Mouse (Mus musculus): ENCODE results near the gene Casq1. TPM values are rescaled to one million over a fixed set of nuclear protein-coding genes. Genes with fewer than 3 reads are reported as not detected.
"Not testable (repeated sequence)": the region's sequence is repeated elsewhere in the genome, so short reads cannot be mapped to it uniquely, and the experiment has no call there.

The Casq1 gene
- polyA plus RNA-seq (2015; fragmentation: Nextera tagmentation; extraction: Ambion mirVana): 18.9 and 24.6 TPM in 2 replicates

- no peak within 1 kb of the TSS for H3K4me3 ChIP-seq (replicated peaks)
- no peaks in the 10 kb centered on the region for H3K36me3 ChIP-seq
- no peaks in the 10 kb centered on the region for H3K27me3 ChIP-seq
- no peak within 1 kb of the TSS for H3K4me2 ChIP-seq (replicated peaks)
- H3K4me1 ChIP-seq: peaks cover 44% of the 10 kb centered on the region
- H3K9ac ChIP-seq: no peak within 1 kb of the TSS
- WGBS: 74% methylated on average over 19 of the region's 19 CpGs
- no peaks in the 10 kb centered on the region for H3K9me3 ChIP-seq (replicated peaks)
- H3K27ac ChIP-seq (replicated peaks): peak within 1 kb of the TSS; percentile 83
- no peak for ATAC-seq (ENCODE audit: insufficient number of reproducible peaks, low FRiP score, low TSS enrichment, low read depth)
Measured at GRCm38 (mm10) chr1:172219451-172220406, at the start of gene Casq1. TSS of gene Casq1 (minus strand) at chr1:172219868.

DNA sequence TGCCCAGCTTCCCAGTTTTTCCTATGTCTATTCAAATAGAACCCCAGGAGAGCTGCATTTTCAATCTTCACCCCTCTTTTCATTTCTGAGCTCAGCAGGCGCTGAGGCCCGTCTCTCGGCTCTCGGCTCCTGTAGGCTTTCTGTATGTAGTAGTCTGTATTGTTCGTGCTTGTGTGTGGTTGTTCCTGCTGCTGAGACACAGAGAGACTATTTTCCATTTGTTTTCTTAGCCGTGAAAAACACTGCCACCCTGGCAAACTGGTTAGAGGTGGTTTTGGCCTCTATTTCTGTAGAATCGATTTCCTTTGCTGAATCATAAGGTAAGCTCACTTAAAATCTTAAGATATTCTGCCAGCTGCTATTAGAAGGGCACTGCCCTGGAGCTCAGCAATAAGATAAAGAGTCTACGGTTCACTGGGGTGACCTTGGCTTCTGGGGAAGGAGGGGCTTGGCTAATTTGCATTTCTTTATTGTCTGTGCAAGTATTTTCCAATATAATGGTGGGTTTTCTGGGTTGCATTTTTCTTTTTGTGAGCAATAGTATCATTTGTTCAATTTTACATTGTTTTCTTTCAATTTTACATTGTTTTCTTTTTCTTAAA lies 41.9 kb upstream of the Casq1 start, which contains the start of gene Igsf8:
TSS of gene Igsf8 (plus strand) at position 165 of the 602 bp plus-strand sequence.
- H3K9ac ChIP-seq: no peak within 1 kb of the TSS
- H3K9me3 ChIP-seq (replicated peaks): no peaks in the 10 kb centered on the region
- no peak within 1 kb of the TSS for H3K4me2 ChIP-seq (replicated peaks)
- no peaks in the 10 kb centered on the region for H3K4me1 ChIP-seq
- no peak within 1 kb of the TSS for H3K27ac ChIP-seq (replicated peaks)
- 59% methylated on average over 8 of the region's 8 CpGs for WGBS
- H3K27me3 ChIP-seq: no peaks in the 10 kb centered on the region
- no peaks in the 10 kb centered on the region for H3K36me3 ChIP-seq
- no peak for ATAC-seq (ENCODE audit: insufficient number of reproducible peaks, low FRiP score, low TSS enrichment, low read depth)
- no peak within 1 kb of the TSS for H3K4me3 ChIP-seq (replicated peaks)

GRCm38 (mm10) chr1:172258314-172258713 lies 38.6 kb upstream of the Casq1 start, which contains the start of gene Atp1a4:
TSS of gene Atp1a4 (minus strand) at chr1:172258414.
- H3K9me3 ChIP-seq (replicated peaks): no peaks in the 10 kb centered on the region
- 86% methylated on average over 6 of the region's 6 CpGs for WGBS
- H3K4me1 ChIP-seq: no peaks in the 10 kb centered on the region
- H3K4me2 ChIP-seq (replicated peaks): no peak within 1 kb of the TSS
- H3K27ac ChIP-seq (replicated peaks): no peak within 1 kb of the TSS
- H3K36me3 ChIP-seq: no peaks in the 10 kb centered on the region
- H3K4me3 ChIP-seq (replicated peaks): no peak within 1 kb of the TSS
- H3K27me3 ChIP-seq: no peaks in the 10 kb centered on the region
- ATAC-seq (ENCODE audit: insufficient number of reproducible peaks, low FRiP score, low TSS enrichment, low read depth): no peak
- no peak within 1 kb of the TSS for H3K9ac ChIP-seq

DNA sequence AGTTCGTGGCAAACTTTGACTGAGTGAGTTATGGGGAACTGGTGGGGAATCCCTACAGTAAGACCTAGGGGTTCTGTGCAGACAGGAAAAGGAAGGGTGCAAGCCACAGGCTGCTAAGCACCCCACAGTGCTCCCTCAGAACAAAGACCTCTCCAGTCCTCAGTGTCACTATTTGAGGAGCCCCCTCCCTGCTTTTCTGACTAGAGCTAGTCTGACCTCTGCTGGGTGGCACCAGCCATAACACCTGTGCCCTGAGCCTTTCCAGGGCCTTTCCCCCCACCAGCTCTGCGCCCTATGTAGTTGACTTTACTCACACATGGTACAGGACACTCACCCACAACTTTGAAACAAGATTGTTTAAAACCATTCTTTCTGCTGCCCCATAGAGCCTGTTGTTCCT lies 28.0 kb upstream of the Casq1 start:
- Histone ChIP-seq H3K4me2 (replicated peaks) (no peak overlapping the region), H3K9ac (no peak overlapping the region), H3K9me3 (replicated peaks) (no peaks in the 10 kb centered on the region), H3K27ac (replicated peaks) (no peak overlapping the region), H3K27me3 (peaks cover 7% of the 10 kb centered on the region; the same call in 1 of the 2 replicates), H3K4me3 (replicated peaks) (no peak overlapping the region), H3K4me1 (0 out of 2 replicates have a peak, but pooled peaks cover 3% of the 10 kb centered on the region), H3K36me3 (no peaks in the 10 kb centered on the region)
- ATAC-seq (ENCODE audit: insufficient number of reproducible peaks, low FRiP score, low TSS enrichment, low read depth): no peak
- 44% methylated on average over 2 of the region's 2 CpGs for WGBS

GRCm38 (mm10) chr1:172247216-172247615 lies 27.5 kb upstream of the Casq1 start:
- Histone ChIP-seq H3K9me3 (replicated peaks) (no peaks in the 10 kb centered on the region), H3K4me3 (replicated peaks) (no peak overlapping the region), H3K9ac (no peak overlapping the region), H3K4me1 (0 out of 2 replicates have a peak, but pooled peaks cover 3% of the 10 kb centered on the region), H3K4me2 (replicated peaks) (no peak overlapping the region), H3K27me3 (peaks cover 7% of the 10 kb centered on the region; the same call in 1 of the 2 replicates), H3K27ac (replicated peaks) (no peak overlapping the region), H3K36me3 (no peaks in the 10 kb centered on the region)
- no peak for ATAC-seq (ENCODE audit: insufficient number of reproducible peaks, low FRiP score, low TSS enrichment, low read depth)
- WGBS: 68% methylated on average over 4 of the region's 4 CpGs

GRCm38 (mm10) chr1:172244645-172245044 lies 25.0 kb upstream of the Casq1 start:
- H3K4me3 ChIP-seq (replicated peaks); H3K27ac ChIP-seq (replicated peaks); H3K4me1 ChIP-seq; ATAC-seq (ENCODE audit: insufficient number of reproducible peaks, low FRiP score, low TSS enrichment, low read depth); H3K36me3 ChIP-seq; H3K9ac ChIP-seq; H3K27me3 ChIP-seq; H3K4me2 ChIP-seq (replicated peaks); H3K9me3 ChIP-seq (replicated peaks): not testable (repeated sequence)
- 46% methylated on average over 23 of the region's 23 CpGs for WGBS

- H3K27ac ChIP-seq (replicated peaks): no peak overlapping the region
- 25% methylated on average over 16 of the region's 16 CpGs for WGBS
- H3K4me1 ChIP-seq: 0 out of 2 replicates have a peak, but pooled peaks cover 3% of the 10 kb centered on the region
- H3K36me3 ChIP-seq: no peaks in the 10 kb centered on the region
- no peak overlapping the region for H3K9ac ChIP-seq
- ATAC-seq (ENCODE audit: insufficient number of reproducible peaks, low FRiP score, low TSS enrichment, low read depth): no peak
- no peak overlapping the region for H3K4me3 ChIP-seq (replicated peaks)
- H3K4me2 ChIP-seq (replicated peaks): no peak overlapping the region
- H3K27me3 ChIP-seq: peaks cover 7% of the 10 kb centered on the region; the same call in 1 of the 2 replicates
- H3K9me3 ChIP-seq (replicated peaks): no peaks in the 10 kb centered on the region
Measured at GRCm38 (mm10) chr1:172243547-172244205, 24.0 kb upstream of the Casq1 start.

DNA sequence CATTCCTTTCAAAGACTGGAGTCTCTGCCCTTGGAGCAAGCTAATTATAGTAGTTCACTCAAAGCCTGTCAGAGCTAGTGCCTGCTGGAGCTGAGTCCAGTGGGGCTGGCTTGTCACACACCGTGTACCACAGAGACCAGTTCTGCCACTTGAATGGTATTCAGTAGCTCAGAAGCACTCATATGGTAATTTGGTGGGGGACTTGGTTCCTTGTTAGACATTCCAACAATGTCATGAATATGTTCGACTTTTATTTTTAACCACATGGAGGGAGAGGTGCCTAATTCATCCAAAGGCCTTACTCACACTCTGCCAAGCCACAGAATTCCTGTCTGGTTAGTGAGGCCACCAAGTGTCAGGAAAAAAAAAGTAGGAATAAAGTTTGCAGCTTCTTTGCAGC lies 22.7 kb upstream of the Casq1 start:
- 25% methylated on average over 2 of the region's 2 CpGs for WGBS

DNA sequence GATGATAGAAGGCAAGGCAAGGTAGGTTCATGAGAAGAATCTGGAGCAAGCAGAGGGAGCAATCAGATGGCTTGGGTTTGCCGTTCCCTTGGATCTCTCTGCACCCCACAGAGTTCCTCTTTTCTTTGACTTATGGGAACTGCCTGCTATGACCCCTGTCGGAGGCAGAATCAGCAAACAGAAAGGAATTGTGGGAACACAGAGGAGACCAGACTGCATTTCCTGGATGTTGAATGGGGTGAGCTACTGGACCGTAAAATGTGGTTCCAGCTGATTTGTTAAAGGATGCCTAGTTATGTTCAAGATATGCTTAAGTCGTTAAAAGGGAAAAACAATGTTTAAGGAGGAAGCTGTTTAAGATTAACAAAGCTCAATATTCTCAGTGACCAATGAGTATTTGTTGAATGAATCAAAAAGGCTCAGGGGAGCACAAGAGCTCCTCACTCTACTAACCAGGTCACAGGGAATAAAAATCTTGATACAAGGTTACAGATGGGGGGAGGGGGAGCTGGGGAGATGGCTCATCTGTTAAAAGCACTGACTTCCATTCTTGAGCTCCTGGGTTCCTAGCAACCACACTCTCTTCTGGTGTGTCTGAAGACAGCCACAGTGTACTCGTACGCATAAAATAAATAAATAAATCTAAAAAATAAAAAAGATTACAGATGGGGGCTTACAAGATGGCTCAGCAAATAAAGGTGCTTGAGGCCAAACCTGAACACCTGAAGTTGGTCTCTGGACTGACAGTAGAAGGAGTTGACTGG lies 21.5 kb upstream of the Casq1 start:
- ATAC-seq (ENCODE audit: insufficient number of reproducible peaks, low FRiP score, low TSS enrichment, low read depth): no peak
- Histone ChIP-seq H3K36me3 (no peaks in the 10 kb centered on the region), H3K9me3 (replicated peaks) (no peaks in the 10 kb centered on the region), H3K27ac (replicated peaks) (no peak overlapping the region), H3K27me3 (peaks cover 7% of the 10 kb centered on the region; the same call in 1 of the 2 replicates), H3K4me2 (replicated peaks) (no peak overlapping the region), H3K4me3 (replicated peaks) (no peak overlapping the region), H3K4me1 (0 out of 2 replicates have a peak, but pooled peaks cover 3% of the 10 kb centered on the region), H3K9ac (no peak overlapping the region)
- WGBS: 63% methylated on average over 6 of the region's 6 CpGs

More for the DNA sequence above, 22.7 kb upstream of the Casq1 start:
- 0 out of 2 replicates have a peak, but pooled peaks cover 3% of the 10 kb centered on the region for H3K4me1 ChIP-seq
- H3K9ac ChIP-seq: no peak overlapping the region
- no peak overlapping the region for H3K4me3 ChIP-seq (replicated peaks)
- no peaks in the 10 kb centered on the region for H3K9me3 ChIP-seq (replicated peaks)
- H3K27me3 ChIP-seq: peaks cover 7% of the 10 kb centered on the region; the same call in 1 of the 2 replicates
- no peak overlapping the region; the same call in 1 of the 2 replicates for H3K27ac ChIP-seq (replicated peaks)
- peak; percentile 81 for ATAC-seq (ENCODE audit: insufficient number of reproducible peaks, low FRiP score, low TSS enrichment, low read depth)
- no peaks in the 10 kb centered on the region for H3K36me3 ChIP-seq
- no peak overlapping the region for H3K4me2 ChIP-seq (replicated peaks)

- Histone ChIP-seq H3K9ac (no peak overlapping the region), H3K27ac (replicated peaks) (no peak overlapping the region), H3K4me3 (replicated peaks) (no peak overlapping the region), H3K4me1 (no peaks in the 10 kb centered on the region), H3K4me2 (replicated peaks) (no peak overlapping the region), H3K36me3 (no peaks in the 10 kb centered on the region), H3K27me3 (no peaks in the 10 kb centered on the region), H3K9me3 (replicated peaks) (no peaks in the 10 kb centered on the region)
- WGBS: 84% methylated on average over 1 of the region's 1 CpGs
- no peak for ATAC-seq (ENCODE audit: insufficient number of reproducible peaks, low FRiP score, low TSS enrichment, low read depth)
Measured at GRCm38 (mm10) chr1:172229215-172229614, 9.5 kb upstream of the Casq1 start.
